Mouse (Mus musculus): ENCODE data around the gene Adamtsl5.

Adamtsl5 gene

DNA sequence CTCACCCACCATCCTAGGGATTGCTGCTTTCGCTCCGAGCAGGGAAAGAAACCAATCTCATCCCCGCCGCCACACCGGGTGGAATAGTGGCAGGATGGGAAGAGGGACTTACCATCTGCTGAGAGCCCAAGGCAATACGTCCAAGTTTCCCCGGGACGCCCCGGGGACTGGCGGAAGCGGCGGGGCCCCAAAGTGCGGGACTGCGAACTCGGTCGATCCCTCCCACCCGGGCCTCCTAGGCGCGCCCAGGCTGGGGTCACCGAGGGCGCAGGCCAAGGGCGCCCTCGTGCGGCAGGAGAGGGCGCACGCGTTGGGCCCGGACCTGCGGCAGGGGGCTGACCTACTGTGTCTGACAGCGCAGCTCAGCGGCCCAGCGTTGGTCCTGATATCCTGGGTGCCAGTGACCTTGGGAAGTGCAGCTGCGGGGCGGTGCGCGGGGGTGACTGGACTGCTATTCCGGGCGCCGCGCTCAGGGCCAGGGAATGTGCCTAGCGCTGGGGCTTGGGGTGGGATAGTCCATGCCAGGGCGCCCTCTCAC lies at the start of gene Adamtsl5:
Gene Adamtsl5 (minus strand): TSS at position 169 of the 538 bp plus-strand sequence.
- peak; percentile 71 for DNase-seq

DNA sequence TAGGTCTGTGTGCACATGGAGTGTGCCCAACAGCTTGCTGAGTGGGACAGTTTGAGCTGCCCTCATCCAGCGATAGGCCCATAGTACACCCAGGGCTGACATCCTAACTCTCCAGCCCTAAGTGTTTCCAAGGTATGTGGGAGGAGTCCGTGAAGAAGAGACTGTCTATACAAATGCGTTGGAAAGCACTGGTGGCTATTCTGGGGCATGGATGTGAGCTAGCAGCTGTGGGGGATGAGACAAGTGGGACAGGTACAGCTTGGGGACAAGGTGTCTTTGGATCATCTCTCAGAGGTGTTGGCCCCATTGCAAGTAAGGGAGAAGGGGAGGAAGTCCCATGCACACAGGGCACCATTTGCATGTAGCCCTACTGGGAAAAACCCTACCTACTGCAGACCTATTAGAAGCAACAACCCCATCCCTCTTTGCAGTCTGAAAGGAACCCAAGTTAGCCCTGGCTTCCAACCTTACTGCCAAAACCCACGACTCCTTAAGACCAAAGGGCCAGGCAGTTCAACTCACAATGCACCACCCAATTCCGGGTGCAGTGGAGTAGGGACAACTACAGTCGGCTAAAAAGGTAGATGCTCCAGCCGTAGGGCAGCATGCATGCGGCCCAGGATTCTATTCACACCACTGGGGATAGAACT lies 49.4 kb upstream of the Adamtsl5 start:
- DNase-seq: no peak

DNA sequence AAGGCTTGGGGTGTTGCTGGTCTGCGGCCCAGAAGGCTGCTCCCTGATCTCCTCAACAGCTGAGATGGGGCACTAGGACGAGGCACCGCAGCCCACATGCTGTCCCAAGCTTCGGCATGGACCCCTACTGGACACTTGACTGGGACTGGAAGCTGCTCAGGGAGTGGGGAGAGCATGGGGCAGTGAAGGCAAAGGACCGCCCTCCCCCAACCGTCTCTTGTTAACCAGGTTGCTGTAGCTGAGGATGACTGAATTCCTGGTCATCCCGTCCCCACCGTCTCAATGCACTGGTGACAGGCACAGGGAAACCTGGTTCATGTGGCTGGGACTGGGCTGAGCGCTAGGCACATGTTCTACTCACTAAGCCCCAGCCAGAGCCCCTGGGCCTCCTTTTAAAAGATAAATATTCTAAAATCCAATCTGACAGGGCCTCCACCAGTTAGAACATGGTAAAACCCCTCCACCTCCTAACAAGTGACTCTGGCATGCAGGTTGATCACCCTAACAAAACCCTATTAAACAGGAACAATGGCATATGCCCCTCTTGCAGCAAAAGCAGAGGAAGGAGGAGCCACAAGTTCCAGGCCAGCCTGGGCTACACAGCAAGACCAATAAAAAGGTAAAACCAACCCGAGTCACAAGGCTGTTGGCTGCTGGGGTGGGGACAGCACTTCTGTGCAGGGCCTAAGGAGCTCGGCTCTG lies 48.8 kb upstream of the Adamtsl5 start:
- DNase-seq: no peak

DNA sequence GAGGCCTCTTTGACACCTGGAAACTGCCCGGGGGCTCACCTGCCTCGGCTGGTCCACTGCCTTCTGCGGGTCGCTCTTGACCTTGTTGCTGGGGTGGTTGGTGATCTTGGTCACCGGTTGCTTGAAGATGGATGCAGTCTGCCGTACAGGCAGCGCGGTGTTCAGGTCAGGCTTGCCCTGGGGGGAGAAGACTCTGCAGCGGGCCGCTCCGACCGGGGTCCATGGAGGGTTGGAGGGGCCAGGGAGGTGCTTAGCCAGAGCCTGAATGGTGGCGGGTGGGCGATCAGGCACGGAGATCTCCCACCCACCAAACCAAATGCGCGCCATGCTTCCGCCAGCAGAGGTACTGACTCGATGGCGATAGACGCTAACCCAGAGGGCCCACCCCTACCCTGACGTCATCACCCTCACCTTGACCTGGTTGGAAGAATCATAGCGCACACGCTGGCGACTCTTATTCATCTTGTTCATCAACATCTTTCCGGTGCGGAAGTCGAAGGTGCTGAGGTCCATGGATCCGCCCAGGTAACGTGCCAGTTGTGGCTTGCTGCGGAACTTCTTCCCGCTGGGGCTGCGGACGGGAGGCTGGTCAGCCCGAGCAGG lies 46.9 kb upstream of the Adamtsl5 start:
- DNase-seq: no peak

DNA sequence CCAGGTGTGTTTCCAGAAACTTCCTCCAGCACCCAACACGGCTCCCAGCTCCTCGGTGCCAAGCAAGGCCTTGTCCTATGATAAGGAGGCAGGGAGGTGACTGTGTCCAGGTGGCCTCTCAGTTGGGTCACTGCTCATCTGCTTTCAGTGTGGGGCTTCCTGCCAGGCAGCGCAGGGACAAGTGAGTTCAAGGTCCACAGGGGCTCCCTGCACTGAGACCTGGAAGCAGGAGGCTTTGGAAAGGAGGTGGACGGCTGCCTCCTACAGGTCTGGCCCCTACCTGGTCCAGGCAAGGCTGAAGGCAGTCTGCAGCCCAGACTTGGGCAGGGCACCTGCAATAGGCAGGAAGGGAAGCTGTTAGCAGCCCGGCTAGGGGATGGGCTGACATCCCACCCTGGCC lies 44.5 kb upstream of the Adamtsl5 start:
- no peak for DNase-seq

DNA sequence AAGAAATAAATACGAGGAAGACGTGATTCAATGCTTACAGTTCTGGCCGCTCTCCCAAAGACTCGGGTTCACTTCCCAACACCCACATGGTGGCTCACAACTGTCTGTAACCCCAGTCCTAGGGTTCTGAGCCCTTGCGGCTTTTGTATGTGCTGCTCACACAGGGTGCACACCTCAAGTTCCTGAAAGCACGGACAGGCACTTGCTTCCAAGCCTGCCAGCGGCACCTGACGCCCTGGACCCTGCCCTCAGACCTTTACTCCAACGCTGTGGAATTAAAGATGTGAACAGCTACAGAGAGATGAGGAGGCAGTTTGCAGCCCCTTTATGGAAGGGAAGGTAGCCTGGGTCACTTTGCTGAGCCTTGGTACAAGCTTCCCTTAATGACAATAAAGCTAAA lies 42.5 kb upstream of the Adamtsl5 start:
- DNase-seq: no peak

DNA sequence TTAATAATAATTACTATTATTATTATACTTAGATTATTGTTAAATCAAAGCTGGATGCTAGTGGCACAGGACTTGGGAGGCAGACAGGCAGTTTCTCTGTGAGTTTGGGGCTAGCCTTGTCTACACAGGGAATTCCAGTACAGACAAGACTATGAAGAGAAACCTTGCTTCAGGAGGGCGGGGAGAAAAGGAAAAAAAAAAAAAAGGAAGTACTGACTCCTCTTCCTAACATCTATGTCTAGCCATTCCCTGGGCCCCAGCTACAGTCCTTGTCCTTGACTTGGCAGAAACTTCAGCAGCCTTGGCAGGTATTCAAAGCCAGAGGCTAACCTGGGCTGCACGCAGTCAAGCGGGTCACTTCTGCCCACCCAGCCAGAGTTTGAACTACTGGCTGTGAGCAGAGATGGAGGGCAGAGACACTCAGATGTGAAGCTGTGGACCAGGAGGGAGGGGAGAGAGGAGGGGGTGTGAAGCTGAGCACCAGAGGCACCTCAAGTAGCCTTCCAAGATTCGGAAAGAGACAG lies 41.0 kb upstream of the Adamtsl5 start:
- DNase-seq: no peak

DNA sequence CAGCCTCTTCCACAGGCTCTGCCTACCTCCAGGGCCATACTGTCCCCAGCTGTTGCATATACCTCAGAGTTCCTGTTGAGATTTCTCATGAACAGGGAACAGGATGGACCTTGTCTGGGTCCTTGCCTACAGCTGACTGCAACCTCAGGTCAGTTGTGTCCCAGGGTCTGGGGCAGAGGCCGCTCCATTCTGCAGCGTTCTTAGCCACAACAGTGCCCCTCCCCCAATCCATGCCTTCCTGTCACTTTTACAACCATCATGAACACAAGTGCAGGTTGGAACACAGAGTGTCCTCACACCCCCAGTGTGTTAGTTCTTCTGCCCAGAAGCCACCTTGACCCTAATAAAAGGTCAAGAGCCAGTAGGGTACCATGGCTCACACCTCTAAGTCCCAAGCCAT lies 40.5 kb upstream of the Adamtsl5 start:
- no peak for DNase-seq

DNA sequence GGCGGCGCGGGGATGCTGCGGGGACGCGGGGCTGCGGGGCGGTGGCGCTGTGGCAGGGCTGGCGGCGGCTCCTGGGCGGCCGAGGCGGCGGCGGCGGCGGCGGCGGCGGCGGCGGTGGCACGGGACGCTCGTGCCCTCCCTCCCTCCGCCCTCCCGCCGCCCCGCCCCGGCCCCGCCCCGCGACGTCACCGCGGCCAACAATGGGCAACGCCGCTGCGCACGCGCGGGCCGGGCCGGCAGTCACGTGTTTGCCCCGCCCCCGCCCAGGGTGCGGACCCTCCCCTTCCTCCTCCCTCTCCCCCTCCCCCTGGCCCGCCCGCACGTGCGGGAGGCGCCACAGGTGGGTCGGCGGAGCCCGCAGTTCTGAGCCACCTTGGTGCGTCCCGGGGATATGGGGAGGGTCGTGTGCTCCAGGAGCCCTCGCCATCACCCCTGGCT lies 39.3 kb upstream of the Adamtsl5 start, which contains the start of gene Mex3d:
Gene Mex3d (minus strand): TSS at position 138 of the 438 bp plus-strand sequence.
- peak; percentile 85 for DNase-seq

DNA sequence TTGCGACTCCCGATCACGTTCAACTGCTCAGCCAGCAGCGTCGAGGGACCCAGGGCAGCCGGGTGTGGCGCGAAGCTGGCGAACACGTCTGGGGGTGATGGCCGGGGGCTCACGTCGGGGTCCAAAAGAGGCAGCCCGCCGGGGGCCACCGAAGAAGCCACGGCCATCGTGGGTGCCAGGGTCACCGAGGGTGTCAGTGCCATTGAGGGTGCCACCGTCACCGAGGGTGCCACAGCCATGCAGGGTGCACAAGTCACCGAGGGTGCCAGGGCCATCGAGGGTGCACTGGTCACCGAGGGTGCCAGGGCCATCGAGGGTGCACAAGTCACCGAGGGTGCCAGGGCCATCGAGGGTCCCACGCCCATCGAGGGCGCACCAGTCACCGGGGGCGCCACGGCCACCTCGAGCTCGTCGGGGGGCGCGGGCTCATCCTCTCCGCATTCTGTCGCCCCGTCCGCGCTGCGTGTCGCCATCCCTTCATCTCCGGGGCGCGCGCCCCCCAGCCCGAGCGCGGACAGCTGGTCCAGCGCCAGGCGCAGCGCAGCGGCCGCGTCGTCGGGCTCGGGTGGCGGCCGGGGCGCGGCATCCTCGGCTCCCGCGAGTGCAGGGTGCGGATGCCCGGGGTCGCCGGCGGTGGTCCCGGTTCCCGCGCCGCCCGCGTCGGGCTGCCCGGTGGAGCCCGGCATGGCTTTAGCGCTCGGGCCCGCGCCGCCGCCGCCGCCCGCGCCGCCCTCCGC lies 38.7 kb upstream of the Adamtsl5 start:
- peak; percentile 51 for DNase-seq

DNA sequence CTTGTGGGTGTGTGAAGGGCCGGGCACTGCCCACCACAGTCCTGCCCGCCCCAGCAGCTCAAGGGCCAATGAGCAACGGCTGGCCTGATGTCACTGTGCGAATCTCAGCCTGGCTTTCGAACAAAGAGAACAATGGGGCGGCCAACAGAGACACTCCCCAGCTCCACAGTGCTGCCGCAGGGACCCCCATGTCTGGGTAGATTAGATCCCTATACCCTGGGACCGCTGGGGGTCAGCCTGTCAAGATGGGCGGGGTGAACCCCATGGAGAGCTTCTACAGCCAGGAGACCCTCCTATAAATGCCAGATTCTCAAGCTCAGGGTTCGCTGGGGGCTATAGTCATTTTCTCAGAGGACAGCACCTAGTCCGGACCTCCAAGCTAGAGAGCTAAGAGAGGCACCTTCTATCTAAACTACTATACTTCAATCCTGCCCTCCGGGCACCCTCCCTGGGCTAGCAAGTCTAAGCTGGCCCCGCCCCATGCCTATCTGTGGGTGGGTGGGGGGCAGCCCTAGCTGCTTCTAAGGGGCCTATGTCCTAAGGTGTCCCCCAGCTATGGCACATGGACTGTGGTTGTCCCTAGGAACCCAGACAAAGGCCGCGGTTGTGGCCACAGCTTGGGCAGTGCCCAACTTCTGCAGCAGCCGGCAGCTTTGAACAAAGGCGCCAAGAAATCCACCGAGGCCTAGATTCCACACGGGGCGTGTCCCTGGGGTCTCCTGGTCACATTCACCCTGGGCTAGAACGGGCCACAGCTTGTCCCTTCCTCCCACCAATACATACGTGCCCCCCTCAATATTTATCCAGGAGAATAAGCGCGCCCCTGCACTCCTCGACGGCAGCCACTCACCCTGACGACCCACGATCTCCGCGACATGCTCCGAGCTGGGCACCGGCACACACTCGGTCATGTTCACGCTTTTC lies 37.9 kb upstream of the Adamtsl5 start:
- DNase-seq: peak; percentile 76

DNA sequence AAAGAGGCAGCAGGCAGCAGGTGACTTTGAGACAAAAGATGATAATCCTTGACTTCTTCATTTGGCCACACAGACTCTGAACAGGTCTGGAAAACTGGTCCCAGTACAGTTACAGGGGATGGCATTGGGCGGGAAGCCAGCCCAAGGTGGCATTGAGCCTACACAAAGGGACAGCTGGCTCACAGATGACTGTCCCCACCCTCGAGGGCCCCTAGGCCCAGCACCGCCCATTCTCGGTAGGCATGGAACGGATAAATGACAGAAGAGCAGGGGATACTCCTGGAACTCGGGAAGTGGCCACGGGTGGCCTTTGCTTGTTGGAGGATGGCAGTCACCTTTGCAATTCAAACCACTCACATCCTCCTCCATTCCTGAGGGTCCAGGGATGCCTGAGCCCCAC lies 37.1 kb upstream of the Adamtsl5 start:
- DNase-seq: no peak

DNA sequence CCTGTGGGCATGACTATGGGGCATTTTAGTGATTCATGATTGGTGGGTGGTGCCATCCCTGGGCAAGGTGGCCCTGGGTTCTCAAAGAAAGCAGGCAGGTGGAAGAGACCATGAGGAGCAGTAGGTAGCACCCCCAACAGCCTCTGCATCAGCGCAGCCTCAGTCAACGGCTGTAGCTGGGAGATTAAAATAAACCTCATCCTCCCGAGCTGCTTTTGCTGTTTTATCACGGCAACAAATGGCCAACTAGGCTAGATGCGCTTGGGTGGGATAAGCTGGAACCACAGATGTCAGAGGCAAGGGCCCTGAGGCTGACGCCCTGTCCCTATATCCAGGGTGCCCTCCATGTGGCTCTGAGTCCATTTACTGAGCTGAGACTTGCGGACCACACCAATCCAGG lies 36.5 kb upstream of the Adamtsl5 start:
- no peak for DNase-seq

DNA sequence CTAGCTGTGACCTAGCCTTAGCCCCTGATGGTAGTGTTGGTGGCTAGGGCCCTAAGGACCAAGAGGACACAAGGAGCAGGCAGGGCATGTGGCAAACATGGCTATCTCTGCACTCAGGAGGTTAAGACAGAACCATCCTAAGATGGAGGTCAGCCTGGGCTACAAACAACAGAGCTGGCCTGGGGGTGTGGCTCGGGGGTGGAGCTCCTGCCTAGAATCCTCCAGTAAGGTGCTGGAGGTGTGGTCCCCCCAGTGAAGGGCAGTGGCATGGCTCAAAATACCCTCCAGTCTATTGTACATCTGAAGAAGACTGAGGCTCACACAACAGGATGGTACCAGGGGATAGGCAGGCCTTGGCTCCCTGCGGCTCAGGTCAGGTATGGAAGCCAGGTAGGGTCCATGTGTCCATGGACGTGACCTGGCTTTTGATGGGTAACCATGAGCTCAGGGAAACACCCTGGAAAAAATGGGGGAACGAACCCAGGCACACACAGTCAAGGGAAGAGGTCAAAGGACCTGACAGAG lies 36.0 kb upstream of the Adamtsl5 start:
- no peak for DNase-seq

DNA sequence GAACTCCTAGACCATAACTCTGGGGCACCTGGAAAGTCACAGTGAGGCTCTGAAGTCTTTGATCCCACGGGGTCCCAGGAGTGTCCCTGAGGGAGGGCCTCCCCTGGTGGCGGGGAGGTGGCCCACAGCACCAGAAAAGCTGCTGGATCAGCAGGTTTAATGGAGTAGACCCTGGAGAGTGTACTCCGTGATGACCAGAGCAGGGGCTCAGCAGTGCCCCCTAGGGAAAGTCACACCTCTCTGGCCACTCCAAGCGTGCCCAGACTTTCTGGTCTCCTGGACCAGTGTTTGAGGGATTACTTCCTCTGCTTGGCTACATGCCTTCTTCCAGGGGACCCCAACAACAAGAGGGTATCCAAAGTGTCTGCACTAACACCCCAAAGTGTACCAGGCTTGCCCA lies 35.2 kb upstream of the Adamtsl5 start:
- DNase-seq: peak; percentile 55

DNA sequence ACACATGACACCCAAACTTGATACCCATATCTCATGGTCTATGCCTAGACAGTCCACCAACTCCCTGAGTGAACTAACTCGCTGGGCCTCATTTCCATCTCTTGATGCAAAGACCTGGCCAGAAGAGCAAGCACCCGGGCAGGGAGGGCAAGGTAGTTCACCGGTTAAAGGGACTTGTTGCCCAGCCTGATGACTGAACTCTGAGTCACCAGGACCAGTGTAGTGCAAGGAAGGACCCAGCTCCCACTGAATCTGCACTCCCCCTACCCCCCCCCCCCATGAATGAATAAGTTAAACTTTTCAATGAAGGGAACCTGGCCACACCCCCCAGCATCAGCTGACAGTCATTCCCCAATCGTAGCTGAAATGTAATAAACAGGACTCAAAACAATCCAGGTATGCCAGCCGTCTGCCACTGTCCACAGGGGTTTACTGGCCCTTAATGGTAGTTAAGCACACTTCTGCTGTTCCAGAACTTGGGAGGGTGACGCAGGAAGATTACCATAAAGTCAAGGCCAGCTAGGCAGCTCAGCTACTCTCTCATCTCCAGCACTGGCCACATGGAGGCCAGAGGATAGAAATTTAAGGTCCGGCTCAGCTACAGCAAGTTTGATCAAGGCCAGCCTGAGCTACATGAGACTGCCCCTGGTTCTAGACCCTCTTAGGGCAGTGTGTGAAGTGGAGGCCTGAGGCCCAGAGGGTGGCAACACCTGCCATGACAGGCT lies 34.6 kb upstream of the Adamtsl5 start:
- DNase-seq: no peak

DNA sequence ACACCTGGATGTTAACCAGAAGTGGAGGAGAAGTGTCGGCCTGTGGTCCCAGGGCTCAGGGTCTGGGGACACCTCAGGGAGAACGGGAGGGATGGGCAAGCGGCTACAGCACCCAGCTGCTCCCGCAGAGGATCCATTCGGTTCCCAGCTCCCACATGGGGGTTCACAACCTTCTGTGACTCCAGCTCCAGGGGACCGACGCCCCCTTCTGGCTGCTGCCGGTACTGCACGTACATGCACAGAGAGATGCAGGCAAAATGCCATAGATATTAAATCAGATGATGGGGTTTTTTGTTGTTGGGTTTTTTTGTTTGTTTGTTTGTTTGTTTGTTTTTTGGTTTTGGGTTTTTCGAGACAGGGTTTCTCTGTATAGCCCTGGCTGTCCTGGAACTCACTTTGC lies 29.5 kb upstream of the Adamtsl5 start:
- peak; percentile 48 for DNase-seq

DNA sequence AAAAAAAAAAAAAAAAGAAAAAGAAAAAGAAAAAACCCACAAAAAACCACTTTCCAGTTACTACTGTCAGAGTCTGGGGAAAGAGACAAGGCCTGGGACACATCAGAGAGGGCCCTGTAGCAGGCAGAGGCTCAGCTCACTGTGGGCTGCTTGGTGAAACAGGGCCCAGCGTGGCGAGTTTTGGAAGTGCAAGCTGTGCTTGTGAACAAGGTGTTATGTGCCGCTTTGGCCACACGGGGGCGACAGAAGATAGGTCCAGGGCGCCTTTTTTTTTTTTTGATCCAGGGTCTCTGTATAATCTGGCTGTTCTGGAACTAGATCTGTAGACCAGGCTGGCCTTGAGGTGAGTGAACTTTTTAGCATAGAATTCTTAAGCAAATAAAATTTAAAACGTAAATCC lies 27.9 kb upstream of the Adamtsl5 start:
- peak; percentile 97 for DNase-seq

DNA sequence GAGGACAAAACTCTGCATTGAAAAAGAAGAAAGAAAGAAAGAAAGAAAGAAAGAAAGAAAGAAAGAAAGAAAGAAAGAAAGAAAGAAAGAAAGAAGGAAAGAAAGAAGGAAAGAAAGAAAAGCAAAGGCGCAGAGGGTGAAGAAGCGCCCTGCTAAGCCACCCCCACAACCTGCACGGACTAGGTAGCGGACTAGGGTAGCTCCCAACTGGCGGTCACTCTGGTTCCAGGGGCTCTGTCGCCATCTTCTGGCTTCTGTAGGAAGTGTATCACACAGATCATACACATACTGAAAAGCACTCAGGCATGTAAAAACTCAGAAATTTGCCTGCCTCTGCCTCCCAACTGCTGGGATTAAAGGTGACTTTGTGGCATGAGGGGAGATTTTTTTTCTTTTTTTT lies 25.9 kb upstream of the Adamtsl5 start:
- peak; percentile 90 for DNase-seq

DNA sequence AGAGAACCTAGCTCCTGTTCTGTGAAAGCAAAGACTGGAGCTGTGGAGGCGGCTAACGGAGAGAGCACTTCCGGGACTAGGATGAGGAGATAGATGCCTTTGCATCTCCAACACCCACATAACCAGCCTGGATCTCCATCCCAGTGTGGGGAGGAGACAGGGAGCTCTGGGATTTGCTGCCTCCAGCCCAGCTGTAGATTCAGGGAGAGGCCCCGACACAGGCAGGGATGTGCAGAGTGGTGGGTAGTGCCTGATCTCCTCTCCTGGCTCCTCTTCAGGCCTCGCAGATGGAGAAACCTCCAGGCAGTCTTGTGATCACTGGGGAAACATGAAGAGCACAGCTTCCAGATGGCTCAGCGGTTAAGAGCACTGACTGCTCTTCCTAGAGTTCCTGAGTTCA lies 24.5 kb upstream of the Adamtsl5 start:
- DNase-seq: no peak

DNA sequence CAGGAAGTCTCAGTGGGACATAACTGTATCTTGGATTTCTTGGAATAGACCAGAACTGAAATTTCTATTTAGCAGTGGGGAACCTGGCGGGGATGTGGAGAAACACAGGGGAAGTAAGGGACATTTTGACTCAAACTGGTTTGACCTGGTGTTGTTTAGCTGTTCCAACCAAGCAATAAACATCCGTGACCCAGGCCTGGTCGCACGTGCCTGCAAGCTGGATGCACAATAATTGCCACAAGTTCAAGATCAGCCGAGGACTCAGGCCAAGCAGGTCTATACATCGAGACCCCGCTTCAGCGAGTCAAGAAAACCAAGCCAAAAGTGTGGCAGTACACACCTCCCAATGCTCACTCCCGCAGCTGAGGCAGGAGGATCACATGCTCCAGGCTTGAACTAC lies 23.8 kb upstream of the Adamtsl5 start:
- no peak for DNase-seq

Data from lung, postnatal 10 days (tissue).